Mouse (Mus musculus) testis, adult 2 months (tissue): Measurements from ENCODE around the gene Fbln5. TPM values are rescaled to one million over a fixed set of nuclear protein-coding genes. Genes with fewer than 3 reads are reported as not detected.

Source experiments
- H3K27ac ChIP-seq: fragments of 200-500 bp; 2 replicates; pipeline ENCODE4 v1.5.1; 2012; ENCODE audit warnings: low read depth, low read length; ENCODE audit not compliant: control insufficient read depth, insufficient read depth
- H3K27me3 ChIP-seq: fragments of 200-500 bp; 2 replicates; pipeline ENCODE4 v1.6.1; 2012; ENCODE audit warnings: mild to moderate bottlenecking, low read length, moderate library complexity; ENCODE audit not compliant: control insufficient read depth, insufficient read depth
- H3K36me3 ChIP-seq: fragments of 200-500 bp; 2 replicates; pipeline ENCODE4 v1.6.1; 2012; ENCODE audit warnings: mild to moderate bottlenecking, low read length; ENCODE audit not compliant: control insufficient read depth, insufficient read depth
- H3K4me1 ChIP-seq: fragments of 200-500 bp; 2 replicates; pipeline ENCODE4 v1.6.1; 2012; ENCODE audit warnings: low read length; ENCODE audit not compliant: control insufficient read depth, insufficient read depth
- H3K4me3 ChIP-seq: fragments of 200-500 bp; 2 replicates; pipeline ENCODE4 v1.5.1; 2012; ENCODE audit warnings: low read depth, mild to moderate bottlenecking, low read length, moderate library complexity, mixed read lengths; ENCODE audit not compliant: control insufficient read depth
- CTCF ChIP-seq: fragments of 200-500 bp; IDR thresholded peaks from 2 replicates; pipeline ENCODE4 v1.5.1; 2012; ENCODE audit warnings: low read depth, mild to moderate bottlenecking, inconsistent platforms, low read length, moderate library complexity; ENCODE audit not compliant: control insufficient read depth, insufficient read depth, insufficient replicate concordance
- POLR2A ChIP-seq: fragments of 200-500 bp; IDR thresholded peaks from 2 replicates; pipeline ENCODE4 v1.6.1; 2012; ENCODE audit warnings: low read depth, mild to moderate bottlenecking, inconsistent platforms, low read length, moderate library complexity; ENCODE audit not compliant: control insufficient read depth
- polyA plus RNA-seq: library from polyadenylated mRNA; depleted of rRNA; stranded (reverse); fragments of >200 nt; gene quantifications from 2 replicates; pipeline ENCODE4 v1.2.3, GENCODE M21; 2012

The Fbln5 gene
- polyA plus RNA-seq, 1 experiment: 7.9 TPM

GRCm38 (mm10) chr12:101759440-101760045 is 59.3 kb downstream of the Fbln5 start:
- Histone ChIP-seq H3K27me3 (no peaks in the 10 kb centered on the region), H3K4me1 (no peaks in the 10 kb centered on the region), H3K27ac (no peak overlapping the region), H3K4me3 (no peak overlapping the region), H3K36me3 (no peaks in the 10 kb centered on the region)
- TF ChIP-seq POLR2A: no peak

- TF ChIP-seq POLR2A (no peak), CTCF (no peak)
- no peaks in the 10 kb centered on the region for H3K27me3 ChIP-seq
- H3K27ac ChIP-seq: no peak overlapping the region
- H3K36me3 ChIP-seq: no peaks in the 10 kb centered on the region
- no peaks in the 10 kb centered on the region for H3K4me1 ChIP-seq
- no peak overlapping the region for H3K4me3 ChIP-seq
Observed at GRCm38 (mm10) chr12:101758698-101759097, 60.2 kb downstream of the Fbln5 start.

GRCm38 (mm10) chr12:101742375-101742774 is 76.5 kb downstream of the Fbln5 start:
- no peaks in the 10 kb centered on the region for H3K36me3 ChIP-seq
- TF ChIP-seq POLR2A (no peak), CTCF (no peak)
- H3K27ac ChIP-seq: no peak overlapping the region
- H3K4me1 ChIP-seq: no peaks in the 10 kb centered on the region
- no peak overlapping the region for H3K4me3 ChIP-seq
- H3K27me3 ChIP-seq: no peaks in the 10 kb centered on the region

- no peak for TF ChIP-seq CTCF
- no peak for TF ChIP-seq POLR2A
- no peaks in the 10 kb centered on the region for H3K27me3 ChIP-seq
- no peaks in the 10 kb centered on the region for H3K4me1 ChIP-seq
- H3K4me3 ChIP-seq: no peak overlapping the region
- no peak overlapping the region for H3K27ac ChIP-seq
- no peaks in the 10 kb centered on the region for H3K36me3 ChIP-seq
Observed at GRCm38 (mm10) chr12:101740486-101740885, 78.4 kb downstream of the Fbln5 start.

GRCm38 (mm10) chr12:101740045-101740444 is 78.8 kb downstream of the Fbln5 start:
- H3K27me3 ChIP-seq: no peaks in the 10 kb centered on the region
- TF ChIP-seq CTCF (no peak), POLR2A (no peak)
- no peak overlapping the region for H3K4me3 ChIP-seq
- H3K36me3 ChIP-seq: no peaks in the 10 kb centered on the region
- no peak overlapping the region for H3K27ac ChIP-seq
- no peaks in the 10 kb centered on the region for H3K4me1 ChIP-seq

- TF ChIP-seq POLR2A (no peak), CTCF (no peak)
- H3K27me3 ChIP-seq: no peaks in the 10 kb centered on the region
- H3K27ac ChIP-seq: peak overlapping the region; percentile 85
- no peaks in the 10 kb centered on the region for H3K36me3 ChIP-seq
- H3K4me1 ChIP-seq: no peaks in the 10 kb centered on the region; the same call in 1 of the 2 replicates
- H3K4me3 ChIP-seq: peak overlapping the region; percentile 93
Observed at GRCm38 (mm10) chr12:101718755-101719150, 100.1 kb downstream of the Fbln5 start.

- peak within 1 kb of the TSS; percentile 93 for H3K4me3 ChIP-seq
- peak; percentile 84 for TF ChIP-seq POLR2A
- no peak for TF ChIP-seq CTCF
- H3K4me1 ChIP-seq: no peaks in the 10 kb centered on the region; the same call in 1 of the 2 replicates
- no peaks in the 10 kb centered on the region for H3K27me3 ChIP-seq
- no peaks in the 10 kb centered on the region for H3K36me3 ChIP-seq
- H3K27ac ChIP-seq: peak within 1 kb of the TSS; percentile 85
Observed at GRCm38 (mm10) chr12:101718054-101718754, 100.7 kb downstream of the Fbln5 start, which contains the start of gene Tc2n. TSS of gene Tc2n (minus strand) at chr12:101718523.
